Mouse (Mus musculus) limb, embryonic 15.5 days (tissue): Measurements from ENCODE around the gene Btbd35f16. TPM values are rescaled to one million over a fixed set of nuclear protein-coding genes. Genes with fewer than 3 reads are reported as not detected.
"Not testable (repeated sequence)": the region's sequence is repeated elsewhere in the genome, so short reads cannot be mapped to it uniquely, and the experiment has no call there.

Experiments
- ATAC-seq: fragments of 200-750 bp; cut with Nextera tagmentation; 2 replicates; pipeline ENCODE4 v1.8.0; 2017; ENCODE audit warnings: low read depth, moderate TSS enrichment; ENCODE audit not compliant: insufficient number of reproducible peaks, low FRiP score, low TSS enrichment
- H3K27ac ChIP-seq: fragments of 300-500 bp; sonication (generic); 2 replicates; pipeline ENCODE4 v1.5.1; 2015; ENCODE audit warnings: moderate library complexity, mild to moderate bottlenecking, inconsistent platforms
- H3K27me3 ChIP-seq: fragments of 300-500 bp; sonication (generic); 2 replicates; pipeline ENCODE4 v1.6.1; 2015; ENCODE audit warnings: inconsistent platforms
- H3K36me3 ChIP-seq: fragments of 300-500 bp; sonication (generic); 2 replicates; pipeline ENCODE4 v1.6.1; 2015; ENCODE audit warnings: inconsistent platforms
- H3K4me1 ChIP-seq: fragments of 300-500 bp; sonication (generic); 2 replicates; pipeline ENCODE4 v1.6.1; 2015; ENCODE audit warnings: inconsistent platforms
- H3K4me2 ChIP-seq: fragments of 300-500 bp; sonication (generic); 2 replicates; pipeline ENCODE4 v1.6.1; 2015; ENCODE audit warnings: mild to moderate bottlenecking, inconsistent platforms
- H3K4me3 ChIP-seq: fragments of 300-500 bp; sonication (generic); 2 replicates; pipeline ENCODE4 v1.5.1; 2015; ENCODE audit warnings: mild to moderate bottlenecking, inconsistent platforms
- H3K9ac ChIP-seq: fragments of 300-500 bp; sonication (generic); 2 replicates; pipeline ENCODE4 v1.6.1; 2015; ENCODE audit warnings: inconsistent platforms
- H3K9me3 ChIP-seq: fragments of 300-500 bp; sonication (generic); 2 replicates; pipeline ENCODE4 v1.6.1; 2016; ENCODE audit warnings: inconsistent platforms
- WGBS: fragments of 180-500 bp; shearing (Covaris S2); methylation state at CpG from one replicate; pipeline ENCODE4 v1.1.7; 2015; 5-methylcytosine and 5-hydroxymethylcytosine counted together
- polyA plus RNA-seq: library from polyadenylated mRNA; unstranded; fragments of >200 nt; fragmentation: Nextera tagmentation; extraction: Ambion mirVana; gene quantifications from 2 replicates; pipeline ENCODE4 v1.2.1, GENCODE M21; 2015

Btbd35f16 gene
- not detected in 2 replicates for polyA plus RNA-seq

- H3K27ac ChIP-seq, H3K9ac ChIP-seq, H3K27me3 ChIP-seq, H3K36me3 ChIP-seq, ATAC-seq, H3K4me3 ChIP-seq, H3K4me2 ChIP-seq, H3K4me1 ChIP-seq, H3K9me3 ChIP-seq: not testable (repeated sequence)
- WGBS = no CpG with 5 or more reads among the region's 3 CpGs
Observed at GRCm38 (mm10) chrX:3956902-3957301, at the start of gene Btbd35f16. Gene Btbd35f16, minus strand, starts transcription at chrX:3957002.

Other genes with a start within 250 kb of the Btbd35f16 start
- gene Btbd35f10, start 204.1 kb downstream of the Btbd35f16 start, polyA plus RNA-seq = not detected in 2 replicates
- not detected in 2 replicates for gene Btbd35f3, start 80.7 kb upstream of the Btbd35f16 start, polyA plus RNA-seq
- not detected in 2 replicates for gene Btbd35f28, start 239.6 kb upstream of the Btbd35f16 start, polyA plus RNA-seq